Mouse (Mus musculus): ENCODE results near the gene Aipl1.

DNA sequence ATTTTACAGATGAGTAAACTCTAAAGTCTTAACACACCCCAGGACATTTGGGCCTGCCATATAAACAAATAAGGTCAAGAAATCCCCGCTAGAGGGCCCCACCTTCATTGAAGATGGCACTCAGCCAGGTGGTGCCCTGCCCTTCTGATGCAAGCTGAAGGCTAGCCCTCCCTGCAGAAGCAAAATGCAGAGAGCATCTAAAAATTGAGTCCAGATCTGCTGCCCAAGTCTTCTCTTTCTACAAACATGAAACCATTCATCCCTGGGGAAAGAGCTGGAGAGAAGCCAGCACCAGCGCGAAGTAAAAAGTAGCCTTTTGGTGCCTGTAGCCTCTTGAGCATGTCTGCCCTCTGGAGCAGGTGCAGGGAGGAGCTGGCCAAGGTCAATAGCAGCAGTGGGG is 40.7 kb upstream of the Aipl1 start:
- TF ChIP-seq CTCF (IDR thresholded peaks at IDR 0.05; ENCODE audit: extremely low read depth, insufficient read depth, low read length) (no peak), POLR2A (IDR thresholded peaks at IDR 0.05; ENCODE audit: extremely low read depth, insufficient read depth, low read length) (no peak)
